Mouse (Mus musculus): ENCODE results near the gene Riok1.

The Riok1 gene

DNA sequence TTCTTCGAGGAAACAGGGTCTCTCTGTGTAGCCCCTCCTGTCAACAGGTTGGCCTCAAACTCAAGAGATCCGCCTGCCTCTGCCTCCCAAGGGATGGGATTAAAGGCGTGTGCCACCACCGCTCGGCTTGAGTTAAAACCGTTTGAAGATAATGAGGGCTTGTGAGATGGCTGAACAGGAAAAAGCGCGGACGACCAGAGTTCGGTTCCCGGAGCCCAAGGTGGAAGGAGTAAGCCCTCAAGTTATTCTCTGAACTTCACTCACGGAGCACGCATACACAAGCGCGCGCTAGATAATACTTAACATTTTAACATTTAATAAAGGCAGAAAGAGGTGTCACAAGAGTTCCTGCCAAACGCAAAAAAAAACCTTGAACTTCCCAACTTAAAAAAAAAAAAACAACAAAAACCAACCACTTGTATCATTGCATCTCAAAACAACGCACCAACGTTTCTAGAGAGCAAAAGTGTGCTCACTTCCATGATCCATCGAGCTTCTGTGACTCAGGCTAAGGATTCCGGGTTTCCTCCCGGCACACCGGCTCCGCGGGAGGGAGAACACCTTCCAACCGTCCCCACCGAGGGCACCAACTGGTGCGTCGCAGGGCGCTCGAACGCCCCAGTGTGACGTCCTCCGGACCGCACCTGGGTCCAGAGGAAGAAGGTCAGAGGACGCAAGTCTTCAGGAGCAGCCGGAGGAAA lies at the start of gene Riok1:
TSS of gene Riok1 (plus strand) at position 653 of the 701 bp plus-strand sequence.
- in situ Hi-C loops (cut with MboI, MseI), result loop anchor here (5.0 kb wide), 1 partner anchor 44 kb away; the partner anchor contains the start of gene Ssr1

- in situ Hi-C loops (cut with MboI, MseI), result loop anchor here (5.0 to 10.0 kb wide), 2 partner anchors 48 to 215 kb away; partner anchors contain the start of genes Cage1, Riok1 and Snrnp48
These were observed 47.1 kb upstream of the Riok1 start for GRCm38 (mm10) chr13:37989701-37990100.

GRCm38 (mm10) chr13:37992638-37993371 lies 44.0 kb upstream of the Riok1 start:
- in situ Hi-C loops (cut with MboI, MseI), result loop anchor here (5.0 kb wide), 1 partner anchor 44 kb away; the partner anchor contains the start of genes Cage1 and Riok1

DNA sequence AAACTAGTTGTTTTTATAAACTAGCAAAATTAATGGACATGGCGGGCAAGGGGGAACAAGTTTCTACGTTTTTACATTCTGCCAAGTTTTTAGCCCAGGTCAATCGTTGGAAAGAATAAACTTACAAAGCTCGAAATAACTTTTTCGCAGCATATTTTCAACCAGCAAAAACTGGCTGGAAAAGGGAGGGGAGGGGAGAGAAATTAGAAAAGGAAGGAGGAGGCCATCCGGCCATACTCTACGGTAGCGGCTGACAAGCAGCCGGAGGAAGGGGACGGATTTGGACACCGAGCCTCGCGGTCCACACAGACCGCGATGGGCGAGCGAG lies 43.5 kb upstream of the Riok1 start:
- in situ Hi-C loops (cut with MboI, MseI), result loop anchor here (5.0 kb wide), 1 partner anchor 44 kb away; the partner anchor contains the start of genes Cage1 and Riok1

DNA sequence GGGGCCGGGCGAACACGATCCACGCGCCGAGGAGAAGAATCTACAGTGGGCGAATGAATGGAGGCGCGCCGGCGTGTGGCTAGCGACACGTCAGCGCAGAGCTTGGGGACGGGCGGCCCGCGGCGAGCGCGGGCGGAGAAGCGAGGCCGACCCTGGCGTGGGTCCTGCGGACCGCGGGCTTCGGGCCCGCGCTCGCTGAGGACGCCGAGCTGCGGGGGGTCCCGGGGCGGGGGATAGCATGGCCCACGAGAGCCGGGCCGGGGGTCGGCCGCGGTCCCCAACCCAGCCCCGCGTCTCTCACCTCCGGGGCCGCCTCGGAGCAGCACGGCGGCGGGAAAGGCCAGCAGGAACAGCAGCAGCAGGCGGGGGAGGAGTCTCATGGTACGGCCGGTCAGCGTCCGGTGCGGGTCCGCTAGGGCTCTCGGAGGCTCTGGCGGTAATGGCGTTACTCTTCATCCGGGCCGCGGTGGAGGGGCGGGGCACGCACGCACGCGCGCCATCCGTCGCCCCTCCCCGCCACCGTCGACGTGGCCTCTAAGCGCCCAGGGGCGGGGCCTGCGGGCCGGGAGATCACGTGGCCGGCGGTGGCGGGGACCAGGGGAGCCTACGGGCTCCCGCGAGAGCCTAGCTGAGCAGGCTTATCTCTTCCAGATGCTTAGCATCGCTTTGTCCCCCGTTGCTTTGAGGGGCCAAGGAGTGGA lies 42.9 kb upstream of the Riok1 start, which contains the start of gene Ssr1:
TSS of gene Ssr1 (minus strand) at position 514 of the 701 bp plus-strand sequence.
- in situ Hi-C loops (cut with MboI, MseI), result loop anchor here (5.0 kb wide), 1 partner anchor 43 kb away; the partner anchor contains the start of genes Cage1 and Riok1

DNA sequence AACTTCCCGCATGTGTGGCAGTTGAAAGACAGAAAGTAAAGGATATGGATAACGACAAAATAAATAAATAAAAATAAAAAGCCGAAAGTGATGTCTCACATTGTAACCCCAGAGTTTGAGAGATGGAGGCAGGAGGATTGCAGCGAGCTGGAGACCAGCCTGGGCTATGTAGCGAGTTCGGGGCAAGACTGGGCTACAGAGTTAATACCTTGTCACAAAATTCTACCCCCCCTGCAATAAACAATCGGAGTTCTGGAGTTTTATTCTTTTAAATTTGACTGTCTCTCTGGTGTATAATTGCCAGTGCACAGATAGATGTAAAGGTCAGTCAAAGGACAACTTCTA lies 42.4 kb upstream of the Riok1 start:
- in situ Hi-C loops (cut with MboI, MseI), result loop anchor here (5.0 kb wide), 1 partner anchor 43 kb away; the partner anchor contains the start of genes Cage1 and Riok1

DNA sequence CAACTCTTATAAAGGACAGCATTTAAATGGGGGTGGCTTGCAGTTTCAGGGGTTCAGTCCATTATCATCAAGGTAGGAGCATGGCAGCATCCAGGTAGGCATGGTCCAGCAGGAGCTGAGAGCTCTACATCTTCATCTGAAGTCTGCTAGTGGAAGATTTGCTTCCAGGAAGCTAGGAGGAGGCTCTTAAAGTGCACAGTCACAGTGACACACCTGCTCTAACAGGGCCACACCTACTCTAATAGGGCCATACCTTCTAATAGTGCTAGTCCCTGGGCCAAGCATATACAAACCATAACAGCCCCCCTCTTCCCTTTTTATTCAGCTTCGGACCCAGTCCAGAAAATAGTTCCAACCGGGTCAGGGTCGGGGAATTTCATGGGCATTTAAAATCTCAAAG lies 37.1 kb upstream of the Riok1 start:
- in situ Hi-C loops (cut with MboI, MseI), result no loop called here

GRCm38 (mm10) chr13:38002461-38002860 lies 34.3 kb upstream of the Riok1 start:
- in situ Hi-C loops (cut with MboI, MseI), result no loop called here

GRCm38 (mm10) chr13:38007972-38008371 lies 28.8 kb upstream of the Riok1 start:
- in situ Hi-C loops (cut with MboI, MseI), result no loop called here

GRCm38 (mm10) chr13:38009721-38010408 lies 26.9 kb upstream of the Riok1 start:
- in situ Hi-C loops (cut with MboI, MseI), result no loop called here

- in situ Hi-C loops (cut with MboI, MseI), result no loop called here
These were observed 26.3 kb upstream of the Riok1 start for GRCm38 (mm10) chr13:38010444-38010910.

GRCm38 (mm10) chr13:38012436-38012835 lies 24.4 kb upstream of the Riok1 start:
- in situ Hi-C loops (cut with MboI, MseI), result no loop called here

DNA sequence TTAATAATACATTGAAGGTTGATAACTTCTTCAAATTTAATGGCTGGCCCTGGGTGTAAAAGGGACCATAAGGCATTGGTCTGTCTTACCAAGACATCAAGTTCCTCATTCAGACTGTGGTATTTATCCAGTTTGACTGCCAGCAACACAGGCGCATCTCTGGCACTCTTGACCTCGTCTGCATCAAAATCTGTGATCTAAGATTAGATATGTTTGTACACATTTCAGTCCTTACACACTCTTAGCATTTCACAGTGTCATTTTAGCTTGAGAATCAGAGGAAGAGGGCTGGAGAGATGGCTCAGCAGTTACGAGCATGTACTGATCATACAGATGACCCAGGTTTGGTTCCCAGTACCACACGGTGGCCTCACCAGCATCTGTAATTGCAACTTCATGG lies 21.2 kb upstream of the Riok1 start:
- in situ Hi-C loops (cut with MboI, MseI), result no loop called here

DNA sequence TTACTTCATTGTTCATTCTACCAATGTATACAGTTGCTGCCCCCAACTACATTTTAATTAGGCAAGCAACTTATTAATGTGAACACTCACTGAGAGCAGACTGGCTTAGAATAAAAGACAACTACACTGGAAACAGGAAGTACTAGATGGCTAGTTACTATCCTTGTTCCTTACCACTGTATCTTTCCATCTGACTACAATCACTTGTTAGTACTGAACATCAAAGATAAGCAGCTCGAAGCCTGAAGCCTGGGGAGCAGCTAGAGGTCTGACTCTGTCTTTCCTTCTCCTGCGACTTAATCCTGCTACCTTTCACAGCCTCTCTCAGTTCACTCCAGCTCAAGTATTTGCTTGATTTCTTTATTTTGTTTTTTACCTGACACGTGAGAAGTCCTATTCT lies 18.0 kb upstream of the Riok1 start:
- in situ Hi-C loops (cut with MboI, MseI), result no loop called here

DNA sequence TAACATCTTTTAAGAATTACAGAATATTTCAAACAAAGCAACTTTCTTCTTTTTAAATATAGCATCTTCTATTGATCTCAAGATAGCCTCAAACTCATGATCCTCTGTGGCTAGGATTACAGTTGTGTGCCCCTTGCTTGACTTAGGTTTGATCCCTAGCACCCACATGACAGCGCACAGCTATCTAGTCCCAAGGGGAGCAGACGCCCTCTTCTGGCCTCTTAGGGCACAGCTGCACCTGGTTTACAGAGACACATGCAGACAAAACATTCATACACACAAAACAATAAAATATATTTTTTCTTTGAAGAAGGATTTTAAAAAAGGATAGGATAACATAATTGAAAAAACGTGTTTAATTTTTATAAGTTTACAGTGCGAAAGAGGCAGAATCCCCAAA lies 10.9 kb upstream of the Riok1 start:
- in situ Hi-C loops (cut with MboI, MseI), result no loop called here

GRCm38 (mm10) chr13:38027618-38028248 lies 9.1 kb upstream of the Riok1 start:
- in situ Hi-C loops (cut with MboI, MseI), result no loop called here

GRCm38 (mm10) chr13:38028407-38028806 lies 8.4 kb upstream of the Riok1 start:
- in situ Hi-C loops (cut with MboI, MseI), result no loop called here

DNA sequence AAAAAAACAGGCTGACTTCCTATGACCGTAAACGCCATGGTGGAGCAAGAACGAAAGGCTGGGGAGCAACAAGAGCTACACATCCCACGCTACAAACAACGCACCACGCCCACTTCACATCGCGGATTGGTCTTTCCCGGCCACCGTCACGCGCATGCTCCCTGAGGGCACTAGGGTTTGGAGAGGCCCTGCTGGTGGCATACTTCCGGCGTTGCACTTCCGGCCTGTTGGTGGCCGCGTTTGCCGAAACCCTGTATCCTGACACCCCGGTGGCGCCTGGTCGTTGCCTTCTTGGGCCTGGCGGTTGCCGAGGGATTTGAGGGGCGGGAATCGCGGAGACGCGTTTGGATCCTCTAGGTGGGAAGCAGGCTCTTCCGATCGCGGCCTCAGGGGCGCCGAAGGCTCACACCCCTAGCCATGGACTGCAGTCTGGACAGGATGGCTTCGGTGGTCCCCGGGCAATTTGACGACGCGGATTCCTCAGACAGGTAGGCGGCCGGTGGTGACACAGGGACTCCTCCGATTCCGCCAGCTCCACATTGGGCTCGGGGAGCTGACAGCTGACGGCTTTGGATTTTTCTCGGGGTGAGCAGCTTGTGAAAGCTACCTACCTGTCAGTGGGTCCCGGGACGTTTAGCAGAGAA lies 371 bp downstream of the Riok1 start, which contains the start of gene Cage1:
TSS of gene Cage1 (minus strand) at position 26 of the 644 bp plus-strand sequence.
- in situ Hi-C loops (cut with MboI, MseI), result loop anchor here (5.0 kb wide), 1 partner anchor 45 kb away; the partner anchor contains the start of gene Ssr1

- in situ Hi-C loops (cut with MboI, MseI), result loop anchor here (5.0 kb wide), 1 partner anchor 46 kb away; the partner anchor contains the start of gene Ssr1
These were observed 1.0 kb downstream of the Riok1 start for GRCm38 (mm10) chr13:38037811-38038210.

DNA sequence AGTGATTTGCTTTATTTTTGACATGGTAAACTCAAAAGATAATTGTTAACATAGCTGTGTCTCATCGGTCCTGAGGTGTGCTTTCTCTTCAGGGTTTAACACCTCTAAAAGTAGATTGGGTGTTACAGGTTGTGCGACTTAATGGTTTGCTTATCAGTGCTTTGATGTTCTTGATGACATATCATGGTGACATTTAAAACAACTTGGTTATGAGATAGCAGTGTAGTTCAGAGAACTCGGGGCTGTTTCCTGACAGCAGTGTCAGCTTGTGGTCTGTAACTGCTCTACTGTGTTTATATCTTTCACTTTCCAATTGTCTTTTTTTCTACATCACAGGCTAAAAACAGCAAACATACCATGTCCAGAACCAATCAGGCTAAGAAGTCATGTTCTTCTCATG lies 13.1 kb downstream of the Riok1 start:
- in situ Hi-C loops (cut with MboI, MseI), result no loop called here

Measured in T-helper 1 cell (primary cell).